Mouse (Mus musculus): Measurements from ENCODE around the gene Dgki.

DNA sequence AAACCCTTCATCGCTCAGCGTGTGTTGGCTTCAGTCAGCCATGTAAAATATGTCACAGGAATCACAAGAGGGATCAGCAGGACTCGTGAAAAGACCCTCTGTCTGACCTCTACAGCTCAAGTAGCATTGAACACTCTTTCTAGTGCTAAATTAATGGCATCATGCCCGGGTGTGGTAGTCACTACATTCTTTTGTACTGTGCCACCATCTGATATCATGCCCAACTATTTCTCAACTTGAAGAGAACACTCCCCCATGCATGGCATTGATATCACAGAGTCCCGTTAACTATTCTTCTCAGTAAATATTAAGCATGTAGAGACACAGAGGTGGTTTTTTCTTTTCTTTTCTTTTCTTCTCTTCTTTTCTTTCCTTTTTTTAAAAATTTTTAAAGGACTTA is 424.1 kb downstream of the Dgki start:
- TF ChIP-seq CTCF (IDR thresholded peaks at IDR 0.05) = no peak
- no peak for TF ChIP-seq POLR2A (IDR thresholded peaks at IDR 0.05; ENCODE audit: insufficient read depth, low read depth, low read length)
- TF ChIP-seq EP300 (IDR thresholded peaks at IDR 0.05; ENCODE audit: insufficient read depth, low read depth, low read length) = no peak
